Mouse (Mus musculus) kidney, embryonic 14.5 days (tissue): ENCODE measurements at regions not wholly inside any gene's neighbourhood (a gene's known extent, or its start where the extent isn't known, plus 50 kb on each side); places are given as distances from the start of the nearest gene placed in this dataset.
"Not testable (repeated sequence)": the region's sequence is repeated elsewhere in the genome, so short reads cannot be mapped to it uniquely, and the experiment has no call there.

Source experiments
- ATAC-seq: fragments of 200-750 bp; cut with Nextera tagmentation; 2 replicates; pipeline ENCODE4 v1.8.0; 2017; ENCODE audit warnings: moderate number of reproducible peaks, mild to moderate bottlenecking, moderate TSS enrichment, moderate library complexity; ENCODE audit not compliant: low FRiP score, low TSS enrichment
- H3K27ac ChIP-seq: fragments of 300-500 bp; sonication (generic); 2 replicates; pipeline ENCODE4 v1.5.1; 2014; ENCODE audit warnings: low read depth, mild to moderate bottlenecking, low read length, moderate library complexity, mixed read lengths
- H3K27me3 ChIP-seq: fragments of 300-500 bp; sonication (generic); 2 replicates; pipeline ENCODE4 v1.6.1; 2014; ENCODE audit warnings: mild to moderate bottlenecking, low read length; ENCODE audit not compliant: control insufficient read depth, insufficient read depth
- H3K36me3 ChIP-seq: fragments of 300-500 bp; sonication (generic); 2 replicates; pipeline ENCODE4 v1.6.1; 2014; ENCODE audit warnings: low read length, mixed read lengths; ENCODE audit not compliant: control insufficient read depth, insufficient read depth
- H3K4me1 ChIP-seq: fragments of 300-500 bp; sonication (generic); 2 replicates; pipeline ENCODE4 v1.6.1; 2014; ENCODE audit warnings: low read length, mixed read lengths; ENCODE audit not compliant: control insufficient read depth, insufficient read depth
- H3K4me2 ChIP-seq: fragments of 300-500 bp; sonication (generic); replicated peaks from 2 replicates; pipeline ENCODE4 v1.6.1; 2014; ENCODE audit warnings: low read depth, mild to moderate bottlenecking, low read length
- H3K4me3 ChIP-seq: fragments of 300-500 bp; sonication (generic); 2 replicates; pipeline ENCODE4 v1.5.1; 2014; ENCODE audit warnings: mild to moderate bottlenecking, low read length
- H3K9ac ChIP-seq: fragments of 300-500 bp; sonication (generic); 2 replicates; pipeline ENCODE4 v1.6.1; 2014; ENCODE audit warnings: low read depth, mild to moderate bottlenecking, low read length, moderate library complexity
- H3K9me3 ChIP-seq: fragments of 300-500 bp; sonication (generic); 2 replicates; pipeline ENCODE4 v1.6.1; 2016; ENCODE audit warnings: low read length; ENCODE audit not compliant: control insufficient read depth
- WGBS: fragments of 180-500 bp; shearing (Covaris S2); extraction: QIAGEN DNeasy Blood & Tissue Kit; methylation state at CpG from one replicate; pipeline ENCODE4 v1.1.7; 2014; 5-methylcytosine and 5-hydroxymethylcytosine counted together

GRCm38 (mm10) chr12:77089624-77090278 is 127.8 kb upstream of the Max start:
- H3K4me1 ChIP-seq = no peaks in the 10 kb centered on the region
- H3K9ac ChIP-seq = no peak overlapping the region
- no peak overlapping the region for H3K4me3 ChIP-seq
- H3K36me3 ChIP-seq = no peaks in the 10 kb centered on the region
- H3K27me3 ChIP-seq = no peaks in the 10 kb centered on the region
- 86% methylated on average over 6 of the region's 6 CpGs for WGBS
- H3K4me2 ChIP-seq = no peak overlapping the region
- no peak overlapping the region for H3K27ac ChIP-seq
- ATAC-seq = no peak
- H3K9me3 ChIP-seq = no peaks in the 10 kb centered on the region

GRCm38 (mm10) chr12:77088452-77088851 is 126.5 kb upstream of the Max start:
- no peaks in the 10 kb centered on the region for H3K4me1 ChIP-seq
- ATAC-seq = no peak
- no peaks in the 10 kb centered on the region for H3K9me3 ChIP-seq
- H3K36me3 ChIP-seq = no peaks in the 10 kb centered on the region
- no peaks in the 10 kb centered on the region for H3K27me3 ChIP-seq
- H3K9ac ChIP-seq = no peak overlapping the region
- H3K4me3 ChIP-seq = no peak overlapping the region
- WGBS = 55% methylated on average over 2 of the region's 2 CpGs
- H3K27ac ChIP-seq = no peak overlapping the region
- H3K4me2 ChIP-seq = no peak overlapping the region

GRCm38 (mm10) chr12:77086931-77087330 is 124.9 kb upstream of the Max start:
- not testable (repeated sequence) for H3K27ac ChIP-seq, ATAC-seq, H3K4me2 ChIP-seq, H3K27me3 ChIP-seq, H3K9me3 ChIP-seq, H3K9ac ChIP-seq, H3K4me3 ChIP-seq, H3K4me1 ChIP-seq, H3K36me3 ChIP-seq
- 100% methylated on average over 1 of the region's 1 CpGs for WGBS

GRCm38 (mm10) chr12:77085894-77086293 is 123.9 kb upstream of the Max start:
- no peaks in the 10 kb centered on the region for H3K9me3 ChIP-seq
- H3K36me3 ChIP-seq = no peaks in the 10 kb centered on the region
- no peaks in the 10 kb centered on the region for H3K27me3 ChIP-seq
- no peak overlapping the region for H3K4me3 ChIP-seq
- 93% methylated on average over 5 of the region's 5 CpGs for WGBS
- no peak overlapping the region for H3K9ac ChIP-seq
- H3K27ac ChIP-seq = no peak overlapping the region
- ATAC-seq = no peak
- no peaks in the 10 kb centered on the region for H3K4me1 ChIP-seq
- H3K4me2 ChIP-seq = no peak overlapping the region

GRCm38 (mm10) chr12:77085244-77085643 is 123.2 kb upstream of the Max start:
- Histone ChIP-seq H3K27me3 (no peaks in the 10 kb centered on the region), H3K27ac (no peak overlapping the region), H3K4me1 (no peaks in the 10 kb centered on the region), H3K4me3 (no peak overlapping the region), H3K36me3 (no peaks in the 10 kb centered on the region), H3K9ac (no peak overlapping the region), H3K4me2 (no peak overlapping the region), H3K9me3 (no peaks in the 10 kb centered on the region)
- WGBS = 85% methylated on average over 7 of the region's 7 CpGs
- ATAC-seq = no peak

GRCm38 (mm10) chr12:77084744-77085143 is 122.7 kb upstream of the Max start:
- Histone ChIP-seq H3K4me3 (no peak overlapping the region), H3K4me2 (no peak overlapping the region), H3K9me3 (no peaks in the 10 kb centered on the region), H3K36me3 (no peaks in the 10 kb centered on the region), H3K9ac (no peak overlapping the region), H3K4me1 (no peaks in the 10 kb centered on the region), H3K27ac (no peak overlapping the region), H3K27me3 (no peaks in the 10 kb centered on the region)
- ATAC-seq = no peak
- 85% methylated on average over 5 of the region's 5 CpGs for WGBS

GRCm38 (mm10) chr12:77084343-77084742 is 122.3 kb upstream of the Max start:
- H3K9me3 ChIP-seq = no peaks in the 10 kb centered on the region
- H3K4me3 ChIP-seq = no peak overlapping the region
- no peak overlapping the region for H3K27ac ChIP-seq
- no peaks in the 10 kb centered on the region for H3K4me1 ChIP-seq
- no peak overlapping the region for H3K4me2 ChIP-seq
- H3K9ac ChIP-seq = no peak overlapping the region
- no peak for ATAC-seq
- no peaks in the 10 kb centered on the region for H3K36me3 ChIP-seq
- WGBS = 86% methylated on average over 1 of the region's 1 CpGs
- no peaks in the 10 kb centered on the region for H3K27me3 ChIP-seq

- no peak for ATAC-seq
- Histone ChIP-seq H3K27me3 (no peaks in the 10 kb centered on the region), H3K36me3 (no peaks in the 10 kb centered on the region), H3K9me3 (no peaks in the 10 kb centered on the region), H3K4me3 (no peak overlapping the region), H3K9ac (no peak overlapping the region), H3K4me1 (no peaks in the 10 kb centered on the region), H3K4me2 (no peak overlapping the region), H3K27ac (no peak overlapping the region)
- WGBS = 74% methylated on average over 6 of the region's 6 CpGs
Measured at GRCm38 (mm10) chr12:77083760-77084159, 121.8 kb upstream of the Max start.

GRCm38 (mm10) chr12:77081774-77082173 is 119.8 kb upstream of the Max start:
- H3K36me3 ChIP-seq = no peaks in the 10 kb centered on the region
- WGBS = 93% methylated on average over 2 of the region's 2 CpGs
- H3K9ac ChIP-seq = no peak overlapping the region
- no peaks in the 10 kb centered on the region for H3K4me1 ChIP-seq
- no peaks in the 10 kb centered on the region for H3K9me3 ChIP-seq
- ATAC-seq = no peak
- H3K4me2 ChIP-seq = no peak overlapping the region
- H3K27ac ChIP-seq = no peak overlapping the region
- H3K4me3 ChIP-seq = no peak overlapping the region
- H3K27me3 ChIP-seq = no peaks in the 10 kb centered on the region
